Mouse (Mus musculus) left cerebral cortex, postnatal 4 days (tissue): ENCODE measurements around the gene Arhgef15. TPM values are rescaled to one million over a fixed set of nuclear protein-coding genes. Genes with fewer than 3 reads are reported as not detected.

Experiments used
- DNase-seq: peaks from one replicate; pipeline ENCODE4 v3.0.0-alpha.2; 2022
- intact Hi-C: fragments of 180-260 bp; cut with DNase I; formaldehyde crosslinking; loops from one replicate; pipeline ENCODE4 v1.15.1; 2025
- microRNA-seq: library from miRNA; unstranded; fragments of <30 nt; microRNA quantifications from one replicate; pipeline ENCODE4 v1.2.0, GENCODE M21; 2022
- total RNA-seq, 2 experiments: library from RNA; stranded (reverse); gene quantifications; 2 replicates each; pipeline ENCODE4 v1.2.3; 2021

Arhgef15 gene
- total RNA-seq, 2 experiments from 2014 or later = 17.6 to 19.9 TPM

DNA sequence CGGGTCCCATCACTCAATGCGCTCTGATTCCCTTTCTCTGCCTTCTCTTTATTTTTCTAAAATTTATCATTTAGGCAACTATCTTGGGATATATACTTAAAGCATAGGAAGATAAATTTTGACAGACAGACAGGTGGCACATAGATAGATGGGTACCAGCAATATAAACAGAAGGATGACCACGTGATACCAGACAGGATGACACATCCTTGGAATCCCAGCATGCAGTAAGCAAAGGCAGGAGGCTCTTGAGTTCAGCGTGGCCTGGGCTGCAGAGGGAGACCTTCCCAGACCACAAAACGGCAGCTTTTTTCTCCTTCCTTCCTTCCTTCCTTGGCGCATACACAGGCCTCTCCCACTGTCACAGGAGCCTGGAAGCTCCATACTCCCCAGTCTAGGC, 59.4 kb downstream of the Arhgef15 start:
- DNase-seq = no peak
- intact Hi-C loops = no loop called here

DNA sequence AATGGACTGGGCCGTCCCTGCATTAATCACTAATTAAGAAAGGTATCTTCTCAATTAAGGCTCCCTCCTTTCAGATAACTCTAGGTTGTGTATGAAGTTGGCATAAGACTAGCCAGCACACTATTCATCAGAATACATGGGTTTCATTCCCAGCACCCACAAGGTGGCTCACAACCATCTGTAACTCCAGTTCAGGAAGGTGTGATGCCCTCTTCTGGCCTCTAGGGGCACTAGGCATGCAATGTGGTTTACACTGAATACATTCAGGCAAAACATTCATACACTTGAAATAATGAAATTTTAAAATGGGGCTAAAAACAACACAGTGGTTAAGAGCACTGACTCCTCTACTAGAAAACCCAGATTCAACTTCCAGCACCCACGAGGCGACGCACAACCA, 60.2 kb downstream of the Arhgef15 start:
- DNase-seq = no peak
- intact Hi-C loops = no loop called here

- intact Hi-C loops = no loop called here
- DNase-seq = no peak
Observed at GRCm38 (mm10) chr11:68896247-68896646, 61.0 kb downstream of the Arhgef15 start.

DNA sequence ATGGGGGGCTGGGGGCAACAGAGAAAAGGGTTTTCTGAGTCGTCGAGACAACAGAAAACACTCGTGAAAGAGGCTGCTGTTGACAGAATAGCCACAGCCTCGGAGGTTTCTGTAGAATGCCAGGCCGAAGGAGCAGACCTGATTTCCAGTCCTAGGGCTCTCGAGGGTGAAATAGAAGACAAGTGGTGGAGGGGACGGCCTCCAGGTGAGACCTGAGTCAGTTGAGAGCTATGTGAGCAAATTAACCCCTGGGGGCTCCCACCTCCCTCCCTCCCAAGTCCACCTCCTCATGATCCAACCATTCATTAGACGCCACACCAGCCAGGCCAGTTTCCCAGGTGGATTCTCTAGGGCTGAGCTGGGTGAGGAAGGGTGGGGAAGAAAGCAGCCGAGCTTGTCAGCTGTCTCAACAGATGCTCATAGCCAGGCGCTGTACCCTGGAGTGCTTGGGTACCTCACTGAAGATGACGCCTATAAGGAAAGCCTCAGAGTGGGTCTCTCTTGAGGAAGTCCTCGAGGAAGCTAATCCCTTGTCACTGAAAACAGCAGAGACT, 63.3 kb downstream of the Arhgef15 start:
- intact Hi-C loops = no loop called here
- DNase-seq = no peak

Small RNA genes lying within 50 kb of the gene (microRNA-seq; reads per million reads assigned to microRNA genes)
- 0.90 reads per million for gene Mir3062

Other genes with a start within 250 kb of the Arhgef15 start
- gene Ndel1, start 85.6 kb downstream of the Arhgef15 start, total RNA-seq = 10 to 100 TPM; 75.9 to 81.6 TPM
- gene Rnf222, start 68.9 kb downstream of the Arhgef15 start, total RNA-seq = not detected
- 100 to 1,000 TPM; 866 to 875 TPM for gene Rpl26, start 55.9 kb downstream of the Arhgef15 start, total RNA-seq
- 1 to 10 TPM in 1 of 2 experiments, under 1 TPM in 1; 0.72 to 1.7 TPM for gene Odf4, start 30.4 kb downstream of the Arhgef15 start, total RNA-seq
- gene Slc25a35, start 10.7 kb upstream of the Arhgef15 start, total RNA-seq = 1 to 10 TPM; 1.1 to 2.0 TPM
- gene Rangrf, start 17.7 kb upstream of the Arhgef15 start, total RNA-seq = 10 to 100 TPM; 16.4 to 23.8 TPM
- gene Pfas, start 51.0 kb upstream of the Arhgef15 start, total RNA-seq = 10 to 100 TPM; 35.3 to 36.6 TPM
- gene Ctc1, start 58.4 kb upstream of the Arhgef15 start, total RNA-seq = 10 to 100 TPM; 60.8 to 64.7 TPM
- gene Aurkb, start 88.2 kb upstream of the Arhgef15 start, total RNA-seq = 1 to 10 TPM; 8.2 to 10.0 TPM
- 10 to 100 TPM; 23.8 to 25.2 TPM for gene Borcs6, start 102.2 kb upstream of the Arhgef15 start, total RNA-seq
- 10 to 100 TPM; 13.9 to 14.8 TPM for gene Tmem107, start 113.3 kb upstream of the Arhgef15 start, total RNA-seq
- 100 to 1,000 TPM; 579 to 594 TPM for gene Vamp2, start 131.0 kb upstream of the Arhgef15 start, total RNA-seq
- gene Per1, start 137.7 kb upstream of the Arhgef15 start, total RNA-seq = 10 to 100 TPM; 52.8 to 58.0 TPM
- 1 to 10 TPM; 2.3 to 2.6 TPM for gene Hes7, start 162.9 kb upstream of the Arhgef15 start, total RNA-seq
- 1 to 10 TPM; 1.2 to 1.7 TPM for gene 9130213A22Rik, start 165.1 kb upstream of the Arhgef15 start, total RNA-seq
- 10 to 100 TPM; 10.8 to 13.1 TPM for gene Aloxe3, start 168.4 kb upstream of the Arhgef15 start, total RNA-seq
- under 1 TPM; 0.16 to 0.18 TPM for gene Alox12b, start 199.5 kb upstream of the Arhgef15 start, total RNA-seq
- gene Alox8, start 240.4 kb upstream of the Arhgef15 start, total RNA-seq = 1 to 10 TPM; 1.2 to 2.5 TPM